Mouse (Mus musculus) gastrocnemius, postnatal 25 days (tissue): Measurements from ENCODE around the gene Trmt1. TPM values are rescaled to one million over a fixed set of nuclear protein-coding genes. Genes with fewer than 3 reads are reported as not detected.

Source experiments
- DNase-seq: peaks from one replicate; pipeline ENCODE4 v3.0.0; 2022
- total RNA-seq, 2 experiments: library from RNA; stranded (reverse); gene quantifications; 1 replicate in 1 of 2; 2 replicates in 1 of 2; pipeline ENCODE4 v1.2.3; 2021

Gene Trmt1
- total RNA-seq, 2 experiments from 2014 or later = 36.7 to 40.2 TPM

DNA sequence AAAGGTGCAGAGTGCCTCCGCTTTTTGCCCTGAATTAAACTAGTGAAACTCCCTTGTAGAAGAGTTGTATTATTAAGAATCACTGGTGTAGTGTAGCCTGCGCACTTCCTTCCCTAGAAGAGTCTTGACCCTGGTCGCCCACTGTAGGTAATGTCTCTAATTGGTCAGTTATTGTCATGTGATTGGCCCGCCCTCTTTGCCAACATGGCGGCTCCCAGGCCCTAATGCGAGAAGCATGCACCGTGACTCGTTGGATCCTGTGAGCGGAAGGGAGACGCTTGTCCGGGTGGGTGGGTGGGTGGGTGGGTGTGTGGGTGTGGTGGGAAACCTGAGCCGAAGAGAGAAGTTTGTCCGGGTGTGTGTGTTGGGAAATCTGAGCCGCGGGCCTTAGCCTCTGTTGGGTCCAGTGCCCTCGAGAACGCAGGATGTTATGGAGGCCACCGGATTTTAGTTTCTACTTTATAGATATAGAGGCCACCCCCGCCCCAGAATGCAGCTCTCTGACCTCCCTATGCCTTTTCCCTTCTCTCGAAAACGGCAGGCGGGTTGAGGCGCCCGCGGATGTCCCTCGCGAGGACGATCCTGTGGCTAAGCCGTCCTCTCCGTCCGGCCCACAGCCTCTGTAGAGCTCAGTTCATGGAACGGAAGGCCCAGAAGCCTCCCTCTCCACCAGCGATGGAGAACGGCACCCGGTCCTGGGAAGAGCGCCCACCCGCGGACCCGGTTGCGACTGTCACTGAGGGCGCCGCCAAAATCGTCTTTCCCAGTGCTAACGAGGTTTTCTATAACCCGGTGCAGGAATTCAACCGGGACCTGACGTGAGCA, 3.2 kb downstream of the Trmt1 start:
- peak; percentile 86 for DNase-seq

DNA sequence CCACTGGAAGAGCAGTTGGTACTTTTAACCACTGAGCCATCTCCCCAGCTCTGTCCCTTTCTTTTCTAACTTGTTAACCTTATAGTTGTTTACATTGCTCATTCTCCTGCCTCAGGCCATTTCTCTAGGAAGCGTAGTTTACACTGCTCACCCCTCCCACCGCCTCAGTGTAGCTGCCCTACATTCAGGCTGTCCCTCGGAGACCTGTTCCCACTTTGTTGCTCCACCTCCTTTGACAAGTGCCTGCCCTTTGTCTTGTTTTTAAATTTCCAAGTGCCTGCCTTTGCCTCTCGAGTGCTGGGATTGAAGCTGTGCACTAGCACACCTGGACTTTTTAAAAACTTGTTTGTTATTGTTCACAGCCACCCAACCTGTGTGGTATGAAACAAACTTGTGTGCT, 7.2 kb downstream of the Trmt1 start:
- no peak for DNase-seq

DNA sequence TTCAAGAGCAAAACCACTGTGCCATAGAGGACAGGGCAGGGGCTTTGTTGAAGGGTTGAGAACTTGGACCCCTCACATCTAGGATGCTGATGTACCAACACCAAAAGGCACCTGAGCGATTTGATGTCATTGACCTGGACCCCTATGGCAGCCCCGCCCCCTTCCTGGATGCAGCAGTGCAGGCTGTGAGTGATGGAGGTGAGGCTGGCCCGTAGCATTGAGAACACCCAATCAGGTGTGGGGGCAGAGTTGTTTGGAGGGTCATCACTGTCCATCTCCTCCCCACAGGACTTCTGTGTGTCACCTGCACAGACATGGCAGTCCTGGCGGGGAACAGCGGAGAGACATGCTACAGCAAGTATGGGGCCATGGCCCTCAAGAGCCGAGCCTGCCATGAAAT, 9.0 kb downstream of the Trmt1 start:
- DNase-seq = peak; percentile 10

DNA sequence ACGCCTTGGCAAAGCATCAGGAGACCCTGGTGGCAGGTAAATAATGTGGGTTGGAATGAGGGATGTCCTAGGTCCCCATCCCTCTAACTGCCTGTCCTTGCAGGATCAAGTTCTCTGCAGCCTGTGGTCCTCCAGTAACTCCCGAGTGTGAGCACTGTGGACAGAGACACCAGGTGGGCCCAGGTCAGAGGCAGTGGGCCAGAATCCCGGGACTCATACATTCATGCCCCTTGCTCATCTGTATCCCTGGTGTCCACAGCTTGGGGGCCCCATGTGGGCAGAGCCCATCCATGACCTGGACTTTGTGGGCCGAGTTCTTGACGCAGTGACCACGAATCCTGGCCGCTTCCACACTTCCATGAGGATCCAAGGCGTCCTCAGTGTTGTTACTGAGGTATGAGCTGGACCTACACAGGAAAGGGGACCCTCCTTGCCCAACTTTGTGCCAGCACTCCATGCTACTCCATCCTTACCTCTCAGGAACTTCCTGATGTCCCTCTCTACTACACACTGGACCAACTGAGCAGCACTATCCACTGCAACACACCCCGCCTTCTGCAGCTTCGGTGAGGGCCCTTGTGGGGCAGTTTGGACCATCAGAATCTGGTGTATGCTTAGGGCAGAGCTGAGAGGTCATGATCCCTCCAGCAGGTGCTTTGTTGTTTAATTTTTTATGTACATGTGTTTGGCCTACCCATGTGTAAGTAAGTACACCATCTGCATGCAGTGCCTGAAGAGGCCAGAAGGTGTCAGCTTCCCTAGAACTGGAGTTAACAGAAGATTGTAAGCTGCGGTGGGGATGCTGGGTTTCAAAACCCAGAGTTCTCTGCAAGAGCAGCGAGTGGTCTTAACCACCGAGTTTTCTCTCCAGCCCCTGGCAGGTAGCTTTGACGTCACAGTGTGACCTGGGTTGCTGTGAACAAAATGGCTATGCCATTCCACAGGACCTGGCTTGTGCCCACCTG, 11.3 kb downstream of the Trmt1 start:
- DNase-seq = peak; percentile 24

DNA sequence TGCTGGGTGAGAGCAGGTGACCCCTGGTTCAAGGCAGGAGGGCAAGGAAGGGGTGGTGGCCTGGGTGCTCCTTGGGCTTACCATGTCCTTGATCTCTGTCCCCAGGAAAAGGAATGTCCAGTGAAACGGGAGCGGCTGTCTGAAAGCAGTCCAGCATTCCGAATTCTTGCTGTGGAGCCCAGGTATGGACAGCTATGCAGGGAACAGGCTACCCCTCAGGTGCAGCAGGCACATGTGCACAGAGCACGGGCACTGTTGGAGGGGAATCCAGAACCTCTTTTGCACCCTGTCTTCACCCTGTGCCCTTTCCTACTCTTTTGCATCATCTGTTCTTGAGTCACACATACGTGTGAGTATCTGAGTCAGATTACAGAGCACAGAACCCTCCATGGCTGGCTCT, 12.2 kb downstream of the Trmt1 start:
- DNase-seq = no peak

DNA sequence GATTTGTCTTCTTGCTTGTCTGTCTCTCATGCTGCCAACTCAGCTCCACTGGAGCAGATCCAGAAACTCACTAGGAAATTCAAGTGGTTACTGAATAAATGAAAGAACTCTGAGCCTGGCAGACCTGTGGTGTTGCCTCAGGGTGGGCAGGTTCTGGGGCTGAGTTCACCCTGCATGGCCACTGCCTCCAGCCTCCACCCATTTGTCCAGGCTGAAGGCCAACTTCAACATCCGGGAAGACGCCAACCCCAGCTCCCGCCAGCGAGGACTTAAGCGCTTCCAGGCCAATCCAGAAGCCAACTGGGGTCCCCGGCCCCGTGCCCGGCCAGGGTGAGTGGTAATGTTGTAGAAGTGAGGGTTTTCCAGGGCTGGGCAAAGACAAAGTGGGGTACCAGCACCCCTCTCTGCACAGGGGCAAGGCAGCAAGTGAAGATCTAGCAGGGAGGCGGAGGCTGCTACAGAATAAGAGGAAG, 12.9 kb downstream of the Trmt1 start:
- DNase-seq = peak; percentile 71

DNA sequence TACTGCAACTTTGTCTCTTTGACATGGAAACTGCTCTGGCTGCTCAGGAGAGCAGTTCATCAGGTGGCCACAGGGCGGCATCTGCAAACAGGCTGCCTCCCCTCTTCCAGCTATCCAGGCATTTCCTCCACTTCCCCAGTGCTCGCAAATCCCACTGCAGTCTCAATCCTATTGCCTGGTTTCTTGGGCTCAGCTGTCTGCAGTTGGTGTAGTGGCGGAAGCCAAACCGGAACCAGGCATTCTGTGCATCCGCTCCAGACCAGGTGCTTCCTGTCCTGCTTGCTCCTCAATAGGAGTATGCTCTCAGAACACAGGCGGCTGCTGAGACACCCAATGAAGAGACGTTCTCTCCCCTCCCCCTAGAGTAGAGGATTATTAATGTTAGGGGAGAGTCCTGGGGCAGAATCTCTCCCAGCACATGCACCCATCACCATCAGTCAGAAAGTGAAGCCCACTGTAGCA, 13.8 kb downstream of the Trmt1 start:
- DNase-seq = peak; percentile 72

DNA sequence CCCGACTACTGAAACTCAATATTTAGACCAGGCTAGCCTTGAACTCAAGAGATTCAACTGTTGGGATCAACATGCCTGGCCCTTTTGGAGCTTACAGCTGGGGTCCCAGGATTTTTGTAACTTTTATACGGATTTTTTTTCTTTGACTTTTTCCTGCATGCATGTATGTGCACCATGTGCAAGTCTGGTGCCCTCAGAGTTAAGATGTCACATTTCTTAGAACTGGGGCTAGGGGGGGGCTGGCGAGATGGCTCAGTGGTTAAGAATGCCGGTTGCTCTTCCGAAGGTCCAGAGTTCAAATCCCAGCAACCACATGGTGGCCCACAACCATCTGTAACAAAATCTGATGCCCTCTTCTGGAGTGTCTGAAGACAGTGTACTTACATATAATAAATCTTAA, 14.4 kb downstream of the Trmt1 start:
- no peak for DNase-seq

DNA sequence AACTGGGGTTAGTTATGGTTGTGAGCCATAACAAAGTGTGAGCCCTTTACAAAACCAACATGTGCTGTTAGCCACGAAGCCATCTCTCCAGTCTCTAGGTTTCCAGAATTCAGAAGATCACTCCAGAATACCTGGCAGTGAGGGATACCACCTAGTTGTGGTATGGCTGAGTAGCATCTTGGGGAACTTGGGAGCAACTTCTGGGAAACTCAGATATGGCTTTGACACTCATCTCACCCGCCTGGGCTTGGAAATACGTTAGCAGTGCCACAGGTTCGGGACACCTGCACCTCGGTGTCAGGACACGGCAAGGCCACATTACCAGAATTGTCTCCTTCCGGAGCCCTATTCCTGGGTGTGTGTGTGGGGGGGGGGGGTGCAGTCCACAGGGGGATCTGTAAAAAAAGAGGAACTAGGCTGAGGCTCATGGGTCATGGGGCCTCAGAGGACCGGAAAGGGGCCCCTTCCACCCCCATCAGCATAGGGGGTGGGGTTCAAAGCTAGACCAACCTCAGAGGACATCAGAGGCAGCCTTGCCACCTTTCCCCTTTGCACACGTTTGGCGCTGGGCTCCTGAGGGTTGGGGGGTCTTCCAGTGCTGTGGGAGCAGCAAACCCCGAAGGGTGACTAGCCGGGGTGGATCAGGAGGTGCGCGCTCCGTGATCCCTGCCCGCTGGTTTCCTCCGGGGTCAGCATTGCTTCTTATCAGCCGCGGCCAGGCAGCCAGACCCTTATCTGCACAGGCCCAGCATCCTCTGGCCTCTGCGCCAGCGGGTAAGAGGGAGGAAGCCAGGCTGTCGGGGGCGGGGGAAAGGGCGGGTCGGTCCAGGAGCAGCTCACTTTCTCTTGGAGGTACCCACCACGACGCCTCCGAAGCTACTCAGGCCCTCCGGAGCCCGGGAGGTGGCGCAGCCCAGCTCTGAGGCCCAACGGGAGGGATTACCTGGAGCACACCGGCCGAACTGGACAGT, 15.1 kb downstream of the Trmt1 start, which contains the start of gene Lyl1:
Gene Lyl1, plus strand, starts transcription at position 517 of the 971 bp plus-strand sequence.
- DNase-seq = peak; percentile 69

DNA sequence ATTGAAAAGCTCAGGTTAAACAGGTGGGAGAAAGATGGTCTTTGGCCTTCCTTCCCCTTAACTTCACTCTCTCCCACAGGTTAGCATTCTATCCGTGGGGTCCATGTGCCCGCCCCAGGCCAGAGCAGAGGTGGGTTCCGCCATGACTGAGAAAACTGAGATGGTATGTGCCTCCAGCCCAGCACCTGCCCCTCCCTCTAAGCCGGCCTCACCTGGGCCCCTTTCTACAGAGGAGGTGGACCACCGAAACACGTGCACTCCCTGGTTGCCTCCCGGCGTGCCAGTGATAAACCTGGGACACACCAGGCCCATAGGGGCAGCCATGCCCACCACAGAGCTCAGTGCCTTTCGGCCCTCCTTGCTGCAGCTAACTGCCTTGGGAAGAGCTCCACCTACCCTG, 16.5 kb downstream of the Trmt1 start:
- DNase-seq = no peak

DNA sequence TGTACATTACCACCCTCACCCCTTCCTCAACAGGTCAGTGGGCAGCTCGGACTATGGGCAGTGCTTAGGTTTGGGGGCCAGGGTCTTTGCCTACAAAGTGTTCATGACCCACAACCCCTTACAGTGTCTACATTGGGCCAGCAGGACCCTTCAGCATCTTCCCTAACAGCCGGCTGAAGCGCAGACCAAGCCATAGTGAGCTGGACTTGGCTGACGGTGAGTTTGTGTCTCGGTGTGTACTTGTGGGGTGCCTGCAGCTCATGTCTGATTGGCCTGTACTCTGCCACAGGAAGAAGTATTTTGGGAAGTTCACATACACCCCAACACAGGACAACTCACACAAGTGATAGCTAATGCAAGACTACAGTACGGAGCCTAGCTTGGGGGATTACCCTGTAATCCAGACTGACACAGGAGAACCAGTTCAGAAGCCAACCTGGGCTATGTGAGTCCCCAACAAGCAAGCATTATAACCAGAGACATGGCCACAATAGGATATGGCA, 16.9 kb downstream of the Trmt1 start:
- no peak for DNase-seq

DNA sequence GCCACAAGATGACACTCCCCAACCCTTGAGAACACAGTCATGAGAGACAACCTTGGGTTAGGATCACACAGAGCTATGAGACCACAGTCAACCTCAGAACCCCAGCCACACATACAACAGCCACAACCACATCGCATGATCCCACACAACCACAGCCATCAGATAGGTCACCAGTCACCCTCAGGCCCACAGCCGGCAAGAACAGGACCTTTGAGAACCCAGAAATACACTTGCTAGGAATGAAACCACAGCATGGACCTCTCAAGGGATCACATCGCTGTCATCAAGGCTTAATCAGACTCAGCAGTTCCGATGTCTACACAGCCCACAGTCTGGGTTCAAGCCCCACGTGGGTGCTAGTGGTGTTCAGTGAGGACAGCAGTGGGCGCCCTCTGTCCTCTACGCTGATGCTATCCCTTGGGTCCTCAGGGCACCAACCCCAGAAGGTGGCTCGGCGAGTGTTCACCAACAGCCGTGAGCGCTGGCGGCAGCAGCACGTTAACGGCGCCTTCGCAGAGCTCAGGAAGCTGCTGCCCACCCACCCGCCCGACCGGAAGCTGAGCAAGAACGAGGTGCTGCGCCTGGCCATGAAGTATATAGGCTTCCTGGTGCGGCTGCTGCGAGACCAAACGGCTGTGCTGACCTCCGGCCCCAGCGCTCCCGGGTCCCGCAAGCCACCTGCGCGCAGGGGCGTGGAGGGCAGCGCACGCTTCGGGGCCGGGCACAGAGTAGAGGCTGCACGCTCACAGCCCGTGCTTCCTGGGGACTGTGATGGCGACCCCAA, 17.6 kb downstream of the Trmt1 start:
- peak; percentile 14 for DNase-seq

DNA sequence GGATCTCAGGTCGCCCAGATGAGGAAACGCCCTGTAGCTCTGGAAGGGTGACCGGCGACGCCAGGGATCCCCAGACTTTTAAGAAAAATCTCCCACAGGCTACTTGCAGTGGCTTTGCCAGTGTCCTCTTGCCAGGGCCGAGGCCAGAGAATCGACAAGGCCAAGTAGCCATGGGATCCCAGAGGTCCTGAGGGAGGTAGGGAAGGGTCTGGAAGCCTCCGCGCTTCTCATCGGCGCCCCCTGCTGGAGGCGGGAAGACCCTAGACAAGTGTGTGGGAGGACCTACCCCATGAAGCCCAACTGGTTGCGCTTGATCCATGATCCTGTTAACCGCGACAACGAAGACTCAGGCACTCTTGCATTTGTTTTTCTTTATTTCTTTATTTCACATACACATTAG, 18.2 kb downstream of the Trmt1 start:
- peak; percentile 74 for DNase-seq

DNA sequence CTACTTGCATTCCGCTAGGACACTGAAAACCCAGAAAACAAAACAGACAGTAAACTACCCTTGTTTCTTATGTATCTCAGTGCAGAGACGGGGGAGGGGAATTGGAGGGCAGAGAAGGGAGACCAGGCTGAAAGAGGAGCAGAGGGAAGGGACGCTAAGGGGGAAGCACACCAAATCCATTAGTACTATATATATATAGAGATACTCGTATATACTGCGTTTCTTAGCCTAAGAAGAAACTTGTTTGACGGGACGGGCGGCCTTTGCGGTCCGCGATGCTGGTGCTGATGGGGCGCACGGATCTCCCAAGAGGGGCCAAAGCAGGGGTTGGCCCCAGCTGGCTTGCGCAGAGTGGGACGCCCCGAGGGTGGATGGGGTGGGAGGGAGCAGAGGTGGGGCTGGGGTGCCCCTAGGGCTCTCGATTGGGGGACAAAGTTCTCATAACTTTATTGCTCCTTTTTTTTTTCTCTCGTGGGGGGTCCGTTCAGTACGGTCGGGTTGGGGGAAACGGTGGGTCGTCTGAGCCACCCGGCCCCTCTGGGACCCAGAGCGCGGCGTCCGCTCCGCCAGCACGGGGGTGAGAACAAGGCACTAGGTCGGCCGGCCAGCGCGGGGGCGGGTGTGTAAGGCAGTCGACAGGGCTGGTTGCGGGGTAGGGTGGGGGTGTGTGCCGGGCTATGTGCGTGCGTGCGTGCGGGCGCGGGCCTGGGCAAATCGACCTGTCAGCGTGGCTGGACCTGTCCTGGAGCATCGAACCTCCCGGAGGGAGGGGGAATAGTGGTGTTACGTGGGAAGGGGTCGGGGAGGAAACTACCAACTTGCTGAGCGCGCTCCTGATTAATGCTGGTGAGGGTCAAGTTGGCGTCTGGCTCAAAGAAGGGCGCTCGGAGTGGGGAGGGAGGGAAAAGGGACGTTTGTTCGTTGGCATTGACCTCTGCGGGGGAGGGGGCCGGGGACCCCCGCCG, 19.0 kb downstream of the Trmt1 start:
- peak; percentile 52 for DNase-seq

DNA sequence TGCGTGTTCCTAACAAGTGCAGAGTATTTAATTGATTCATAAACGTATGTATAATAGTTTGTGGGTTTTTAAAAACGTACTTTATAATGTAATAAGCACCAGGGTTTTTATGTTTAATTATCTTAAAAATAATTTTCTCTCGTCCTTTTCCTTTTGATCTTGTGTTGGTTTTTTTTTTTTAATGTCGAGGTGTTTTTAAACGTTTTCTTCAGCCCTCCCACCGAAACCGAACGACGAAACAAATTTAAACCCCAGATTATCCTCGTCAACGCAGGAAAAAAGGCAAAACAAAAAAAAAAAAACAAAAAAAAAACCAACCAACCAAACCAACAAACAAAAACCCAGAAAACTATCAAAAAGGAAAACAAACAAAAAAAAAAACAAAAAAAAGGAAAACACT, 19.9 kb downstream of the Trmt1 start:
- no peak for DNase-seq

DNA sequence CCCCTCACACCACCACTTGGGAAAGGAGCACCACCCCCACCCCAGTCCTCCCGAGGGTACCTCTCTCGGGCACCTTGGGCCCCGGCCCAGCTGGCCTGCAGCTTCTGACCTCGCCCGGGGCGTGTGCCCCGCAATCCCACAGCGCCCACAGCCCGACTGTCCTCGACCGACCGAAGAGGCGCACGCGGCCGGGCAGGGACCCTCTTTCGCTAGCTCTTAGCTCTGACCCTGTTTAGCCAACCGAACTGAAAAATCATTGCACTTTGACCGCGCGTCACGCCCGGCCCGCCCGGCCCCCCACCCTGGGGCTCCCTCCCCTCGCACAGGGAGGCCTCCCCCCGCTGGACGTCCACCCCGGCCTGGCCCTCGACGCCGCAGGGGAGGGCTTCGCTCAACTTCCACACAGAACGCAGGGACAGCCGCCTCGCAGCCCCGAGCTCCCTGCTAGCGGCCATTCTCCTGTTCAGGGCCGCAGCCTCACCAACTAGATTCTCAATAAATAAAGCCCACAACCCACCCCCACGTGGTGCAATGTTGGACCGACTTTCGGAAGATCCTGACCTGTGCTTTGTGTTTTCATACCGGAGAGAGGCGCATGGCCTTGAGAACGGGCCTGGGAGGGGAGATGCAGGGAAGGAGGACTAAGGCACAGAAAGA, 20.6 kb downstream of the Trmt1 start:
- peak; percentile 70 for DNase-seq

DNA sequence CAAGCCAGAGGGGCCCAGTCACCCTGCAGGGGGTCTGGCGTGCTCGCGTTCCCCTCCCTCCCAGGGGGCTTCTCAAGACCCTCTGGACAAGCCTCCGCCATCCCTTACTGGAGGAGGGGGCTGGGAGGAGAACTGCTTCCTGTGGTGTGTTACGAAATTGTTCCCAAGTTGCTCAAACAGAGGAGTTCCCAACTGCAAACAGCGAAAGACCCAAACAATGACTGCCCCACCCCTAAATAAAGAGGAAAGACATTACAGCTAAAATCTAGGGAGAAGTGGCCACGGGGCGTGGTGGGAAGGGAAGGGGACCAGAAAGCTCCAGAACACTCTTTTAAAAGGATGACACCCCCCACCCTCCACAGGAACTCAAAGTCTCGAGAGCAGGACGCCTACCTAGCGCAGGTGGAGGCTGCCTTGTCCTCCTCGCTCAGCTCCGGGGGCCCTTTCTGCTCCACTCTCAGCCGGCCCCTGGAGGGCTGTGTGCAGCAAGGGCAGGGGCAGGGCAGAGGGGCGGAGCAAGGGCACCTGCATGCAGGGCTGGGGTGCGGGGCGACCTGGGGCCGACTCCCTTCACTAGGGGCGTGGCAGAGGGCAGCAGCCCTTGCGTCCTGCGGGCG, 21.3 kb downstream of the Trmt1 start:
- DNase-seq = peak; percentile 61

DNA sequence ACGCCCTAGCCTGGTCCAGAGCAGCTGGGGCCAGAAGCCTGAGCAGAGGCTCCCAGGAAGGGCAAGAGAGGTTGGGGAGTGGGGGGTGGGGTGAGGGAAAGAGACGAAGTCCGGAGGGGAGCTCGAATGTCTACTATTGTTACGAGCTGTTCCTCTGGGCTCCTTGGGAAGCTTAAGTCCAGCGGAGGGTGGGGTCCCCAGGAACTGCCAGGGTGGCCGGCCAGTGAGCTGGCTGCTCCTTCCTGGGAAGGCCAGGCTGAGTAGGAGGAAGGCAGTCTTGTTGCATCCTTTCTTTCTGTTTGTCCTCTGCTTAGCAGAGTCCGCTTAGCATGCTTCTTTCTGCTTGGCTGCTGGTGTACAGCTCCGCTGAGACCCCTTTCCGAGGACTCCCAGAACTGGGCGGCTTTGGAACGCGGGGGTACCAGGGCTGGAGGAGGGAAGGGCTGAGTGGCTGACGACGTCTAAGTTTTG, 22.0 kb downstream of the Trmt1 start:
- no peak for DNase-seq
